Mouse (Mus musculus) limb, embryonic 13.5 days (tissue): ENCODE data around the gene Mbnl1. TPM values are rescaled to one million over a fixed set of nuclear protein-coding genes. Genes with fewer than 3 reads are reported as not detected.
A peak's percentile ranks its signal among the peaks of the same experiment; 100 is the strongest.

ENCODE experiments used
- ATAC-seq: fragments of 200-750 bp; cut with Nextera tagmentation; 2 replicates; pipeline ENCODE4 v1.8.0; 2017; ENCODE audit warnings: low read depth, moderate number of reproducible peaks, moderate TSS enrichment; ENCODE audit not compliant: low FRiP score
- H3K27ac ChIP-seq: fragments of 300-500 bp; sonication (generic); 2 replicates; pipeline ENCODE4 v1.5.1; 2015; ENCODE audit warnings: inconsistent platforms, mild to moderate bottlenecking, moderate library complexity
- H3K27me3 ChIP-seq: fragments of 300-500 bp; sonication (generic); 2 replicates; pipeline ENCODE4 v1.6.1; 2015; ENCODE audit warnings: mild to moderate bottlenecking, inconsistent platforms
- H3K36me3 ChIP-seq: fragments of 300-500 bp; sonication (generic); 2 replicates; pipeline ENCODE4 v1.6.1; 2015; ENCODE audit warnings: inconsistent platforms, mild to moderate bottlenecking, moderate library complexity
- H3K4me1 ChIP-seq: fragments of 300-500 bp; sonication (generic); 2 replicates; pipeline ENCODE4 v1.6.1; 2015; ENCODE audit warnings: inconsistent platforms
- H3K4me2 ChIP-seq: fragments of 300-500 bp; sonication (generic); replicated peaks from 2 replicates; pipeline ENCODE4 v1.6.1; 2015; ENCODE audit warnings: inconsistent platforms, mild to moderate bottlenecking, moderate library complexity
- H3K4me3 ChIP-seq: fragments of 300-500 bp; sonication (generic); 2 replicates; pipeline ENCODE4 v1.5.1; 2015; ENCODE audit warnings: moderate library complexity, mild to moderate bottlenecking, inconsistent platforms
- H3K9ac ChIP-seq: fragments of 300-500 bp; sonication (generic); 2 replicates; pipeline ENCODE4 v1.6.1; 2015; ENCODE audit warnings: mild to moderate bottlenecking, inconsistent platforms
- H3K9me3 ChIP-seq: fragments of 300-500 bp; sonication (generic); 2 replicates; pipeline ENCODE4 v1.6.1; 2016; ENCODE audit warnings: inconsistent platforms
- WGBS: fragments of 180-500 bp; shearing (Covaris S2); methylation state at CpG from one replicate; pipeline ENCODE4 v1.1.7; 2015; 5-methylcytosine and 5-hydroxymethylcytosine counted together
- polyA plus RNA-seq: library from polyadenylated mRNA; unstranded; fragments of >200 nt; fragmentation: Nextera tagmentation; extraction: Ambion mirVana; gene quantifications from 2 replicates; pipeline ENCODE4 v1.2.1, GENCODE M21; 2015

The Mbnl1 gene
- polyA plus RNA-seq, 1 experiment from 2014 or later, result 89.7 TPM

- 51% methylated on average over 5 of the region's 5 CpGs for WGBS
- no peaks in the 10 kb centered on the region for H3K9me3 ChIP-seq
- H3K4me1 ChIP-seq, result peaks cover 47% of the 10 kb centered on the region
- H3K4me2 ChIP-seq, result no peak overlapping the region
- H3K27ac ChIP-seq, result no peak overlapping the region
- no peak overlapping the region for H3K4me3 ChIP-seq
- no peaks in the 10 kb centered on the region for H3K27me3 ChIP-seq
- no peak for ATAC-seq
- no peak overlapping the region for H3K9ac ChIP-seq
- H3K36me3 ChIP-seq, result no peaks in the 10 kb centered on the region
These were observed 108.1 kb downstream of the Mbnl1 start for GRCm38 (mm10) chr3:60580699-60581098.

- no peak overlapping the region for H3K9ac ChIP-seq
- no peaks in the 10 kb centered on the region for H3K27me3 ChIP-seq
- H3K27ac ChIP-seq, result no peak overlapping the region
These were observed 109.5 kb downstream of the Mbnl1 start for GRCm38 (mm10) chr3:60582154-60582553.

GRCm38 (mm10) chr3:60582620-60583019, 110.0 kb downstream of the Mbnl1 start:
- H3K4me1 ChIP-seq, result peaks cover 40% of the 10 kb centered on the region

More at GRCm38 (mm10) chr3:60582154-60582553, 109.5 kb downstream of the Mbnl1 start:
- no peak overlapping the region for H3K4me3 ChIP-seq
- H3K36me3 ChIP-seq, result no peaks in the 10 kb centered on the region
- H3K4me2 ChIP-seq, result no peak overlapping the region
- H3K9me3 ChIP-seq, result no peaks in the 10 kb centered on the region
- ATAC-seq, result no peak
- peaks cover 42% of the 10 kb centered on the region for H3K4me1 ChIP-seq
- WGBS, result 13% methylated on average over 3 of the region's 3 CpGs

GRCm38 (mm10) chr3:60584704-60585103, 112.1 kb downstream of the Mbnl1 start:
- ATAC-seq, result no peak
- H3K36me3 ChIP-seq, result no peaks in the 10 kb centered on the region
- no peak overlapping the region for H3K4me3 ChIP-seq
- H3K4me1 ChIP-seq, result peaks cover 43% of the 10 kb centered on the region
- no peak overlapping the region for H3K4me2 ChIP-seq
- H3K9me3 ChIP-seq, result no peaks in the 10 kb centered on the region
- WGBS, result 89% methylated on average over 3 of the region's 3 CpGs
- no peaks in the 10 kb centered on the region for H3K27me3 ChIP-seq
- H3K27ac ChIP-seq, result no peak overlapping the region
- no peak overlapping the region for H3K9ac ChIP-seq

More at GRCm38 (mm10) chr3:60582620-60583019, 110.0 kb downstream of the Mbnl1 start:
- Histone ChIP-seq H3K9me3 (no peaks in the 10 kb centered on the region), H3K4me2 (no peak overlapping the region), H3K9ac (no peak overlapping the region), H3K27me3 (no peaks in the 10 kb centered on the region), H3K27ac (peak overlapping the region; percentile 33; the same call in 1 of the 2 replicates), H3K4me3 (no peak overlapping the region), H3K36me3 (no peaks in the 10 kb centered on the region)
- WGBS, result 28% methylated on average over 1 of the region's 1 CpGs
- no peak for ATAC-seq

GRCm38 (mm10) chr3:60586046-60586445, 113.4 kb downstream of the Mbnl1 start:
- Histone ChIP-seq H3K4me1 (peaks cover 40% of the 10 kb centered on the region), H3K4me3 (no peak overlapping the region), H3K27me3 (no peaks in the 10 kb centered on the region), H3K27ac (no peak overlapping the region), H3K4me2 (no peak overlapping the region), H3K36me3 (no peaks in the 10 kb centered on the region), H3K9me3 (no peaks in the 10 kb centered on the region), H3K9ac (no peak overlapping the region)
- ATAC-seq, result no peak
- 92% methylated on average over 3 of the region's 3 CpGs for WGBS

- Histone ChIP-seq H3K27ac (no peak overlapping the region), H3K9ac (no peak overlapping the region), H3K27me3 (no peaks in the 10 kb centered on the region), H3K4me1 (peaks cover 42% of the 10 kb centered on the region), H3K4me3 (no peak overlapping the region), H3K4me2 (no peak overlapping the region), H3K9me3 (no peaks in the 10 kb centered on the region), H3K36me3 (no peaks in the 10 kb centered on the region)
- WGBS, result 56% methylated on average over 4 of the region's 4 CpGs
- ATAC-seq, result no peak
These were observed 114.5 kb downstream of the Mbnl1 start for GRCm38 (mm10) chr3:60587149-60587548.

- peaks cover 50% of the 10 kb centered on the region for H3K4me1 ChIP-seq
- no peak overlapping the region for H3K9ac ChIP-seq
- no peak overlapping the region for H3K4me2 ChIP-seq
- H3K27ac ChIP-seq, result no peak overlapping the region
- WGBS, result 44% methylated on average over 3 of the region's 3 CpGs
- no peak for ATAC-seq
- no peaks in the 10 kb centered on the region for H3K27me3 ChIP-seq
- no peaks in the 10 kb centered on the region for H3K36me3 ChIP-seq
- no peak overlapping the region for H3K4me3 ChIP-seq
- H3K9me3 ChIP-seq, result no peaks in the 10 kb centered on the region
These were observed 116.7 kb downstream of the Mbnl1 start for GRCm38 (mm10) chr3:60589361-60589760.

- no peak for ATAC-seq
- Histone ChIP-seq H3K27me3 (no peaks in the 10 kb centered on the region), H3K36me3 (no peaks in the 10 kb centered on the region; the same call in 1 of the 2 replicates), H3K9me3 (no peaks in the 10 kb centered on the region), H3K4me1 (peaks cover 35% of the 10 kb centered on the region), H3K27ac (no peak overlapping the region), H3K4me2 (no peak overlapping the region), H3K4me3 (no peak overlapping the region), H3K9ac (no peak overlapping the region)
- 63% methylated on average over 10 of the region's 10 CpGs for WGBS
These were observed 123.0 kb downstream of the Mbnl1 start for GRCm38 (mm10) chr3:60595606-60596005.

- Histone ChIP-seq H3K27me3 (no peaks in the 10 kb centered on the region), H3K4me2 (no peak overlapping the region), H3K9ac (no peak overlapping the region), H3K4me3 (no peak overlapping the region), H3K4me1 (peaks cover 24% of the 10 kb centered on the region), H3K27ac (no peak overlapping the region), H3K9me3 (no peaks in the 10 kb centered on the region), H3K36me3 (no peaks in the 10 kb centered on the region; the same call in 1 of the 2 replicates)
- WGBS, result 63% methylated on average over 4 of the region's 4 CpGs
- ATAC-seq, result no peak
These were observed 124.4 kb downstream of the Mbnl1 start for GRCm38 (mm10) chr3:60596985-60597384.

GRCm38 (mm10) chr3:60601686-60602085, 129.1 kb downstream of the Mbnl1 start:
- peaks cover 7% of the 10 kb centered on the region; the same call in 1 of the 2 replicates for H3K4me1 ChIP-seq
- peaks cover 10% of the 10 kb centered on the region for H3K36me3 ChIP-seq
- WGBS, result 14% methylated on average over 4 of the region's 4 CpGs

GRCm38 (mm10) chr3:60602923-60603549, 130.4 kb downstream of the Mbnl1 start:
- Histone ChIP-seq H3K36me3 (peaks cover 10% of the 10 kb centered on the region), H3K4me2 (no peak overlapping the region), H3K27me3 (no peaks in the 10 kb centered on the region), H3K9ac (no peak overlapping the region), H3K4me3 (no peak overlapping the region), H3K4me1 (peaks cover 7% of the 10 kb centered on the region; the same call in 1 of the 2 replicates), H3K27ac (no peak overlapping the region), H3K9me3 (no peaks in the 10 kb centered on the region)
- WGBS, result 84% methylated on average over 4 of the region's 4 CpGs
- no peak for ATAC-seq

More at GRCm38 (mm10) chr3:60601686-60602085, 129.1 kb downstream of the Mbnl1 start:
- no peaks in the 10 kb centered on the region for H3K27me3 ChIP-seq
- H3K9ac ChIP-seq, result no peak overlapping the region
- ATAC-seq, result no peak; the same call in 1 of the 2 replicates
- no peak overlapping the region for H3K27ac ChIP-seq
- H3K9me3 ChIP-seq, result no peaks in the 10 kb centered on the region
- H3K4me2 ChIP-seq, result no peak overlapping the region
- H3K4me3 ChIP-seq, result no peak overlapping the region

- Histone ChIP-seq H3K9me3 (no peaks in the 10 kb centered on the region), H3K4me3 (no peak overlapping the region), H3K36me3 (peaks cover 10% of the 10 kb centered on the region), H3K27ac (no peak overlapping the region), H3K27me3 (no peaks in the 10 kb centered on the region), H3K9ac (no peak overlapping the region), H3K4me1 (peaks cover 7% of the 10 kb centered on the region; the same call in 1 of the 2 replicates), H3K4me2 (no peak overlapping the region)
- 76% methylated on average over 4 of the region's 4 CpGs for WGBS
- ATAC-seq, result no peak
These were observed 131.0 kb downstream of the Mbnl1 start for GRCm38 (mm10) chr3:60603637-60604036.

GRCm38 (mm10) chr3:60604205-60604604, 131.6 kb downstream of the Mbnl1 start:
- peaks cover 7% of the 10 kb centered on the region; the same call in 1 of the 2 replicates for H3K4me1 ChIP-seq
- WGBS, result 62% methylated on average over 6 of the region's 6 CpGs
- H3K27ac ChIP-seq, result no peak overlapping the region
- H3K27me3 ChIP-seq, result no peaks in the 10 kb centered on the region
- H3K9me3 ChIP-seq, result no peaks in the 10 kb centered on the region
- peaks cover 10% of the 10 kb centered on the region for H3K36me3 ChIP-seq
- no peak overlapping the region for H3K9ac ChIP-seq
- no peak overlapping the region for H3K4me3 ChIP-seq
- no peak overlapping the region for H3K4me2 ChIP-seq
- ATAC-seq, result no peak
